Mouse (Mus musculus): ENCODE results near the gene Gnaz. TPM values are rescaled to one million over a fixed set of nuclear protein-coding genes. Genes with fewer than 3 reads are reported as not detected.
A peak's percentile ranks its signal among the peaks of the same experiment; 100 is the strongest.
"Not testable (repeated sequence)": the region's sequence is repeated elsewhere in the genome, so short reads cannot be mapped to it uniquely, and the experiment has no call there.

The Gnaz gene
- polyA plus RNA-seq, 1 experiment from 2014 or later, result 5.6 TPM

GRCm38 (mm10) chr10:75028743-75029142, 61.8 kb downstream of the Gnaz start:
- DNase-seq (ENCODE audit: low read depth, low spot score), result no peak
- CTCF ChIA-PET, result no interaction called here
- in situ Hi-C loops (cut with MboI; ENCODE audit: low pct_unique_long_range_greater_than_20kb), result no loop called here
- H3K27me3 ChIP-seq, result no peaks in the 10 kb centered on the region
- POLR2A ChIA-PET, result no interaction called here
- TF ChIP-seq CTCF (IDR thresholded peaks at IDR 0.05), result no peak
- no peak for ATAC-seq

- no peak for TF ChIP-seq CTCF (IDR thresholded peaks at IDR 0.05)
- ChIA-PET CTCF (no interaction called here), POLR2A (no interaction called here)
- DNase-seq (ENCODE audit: low read depth, low spot score), result no peak
- no peak for ATAC-seq
- no peaks in the 10 kb centered on the region for H3K27me3 ChIP-seq
- in situ Hi-C loops (cut with MboI; ENCODE audit: low pct_unique_long_range_greater_than_20kb), result no loop called here
Observed at GRCm38 (mm10) chr10:75029677-75030076, 62.7 kb downstream of the Gnaz start.

GRCm38 (mm10) chr10:75030234-75030633, 63.3 kb downstream of the Gnaz start:
- no peaks in the 10 kb centered on the region for H3K27me3 ChIP-seq
- DNase-seq (ENCODE audit: low read depth, low spot score) (no peak), ATAC-seq (no peak)
- ChIA-PET POLR2A (no interaction called here), CTCF (no interaction called here)
- in situ Hi-C loops (cut with MboI; ENCODE audit: low pct_unique_long_range_greater_than_20kb), result no loop called here
- no peak for TF ChIP-seq CTCF (IDR thresholded peaks at IDR 0.05)

GRCm38 (mm10) chr10:75031345-75032114, 64.6 kb downstream of the Gnaz start:
- in situ Hi-C loops (cut with MboI; ENCODE audit: low pct_unique_long_range_greater_than_20kb), result no loop called here
- POLR2A ChIA-PET, result no interaction called here
- no peaks in the 10 kb centered on the region for H3K27me3 ChIP-seq
- no peak for TF ChIP-seq CTCF (IDR thresholded peaks at IDR 0.05)
- no peak for ATAC-seq
- CTCF ChIA-PET, result interaction anchor here (1.3 kb wide), 1 partner anchor 9 kb away, joined by 5 read pairs; no protein-coding TSS in a partner anchor
- no peak for DNase-seq (ENCODE audit: low read depth, low spot score)

- ATAC-seq, result no peak
- ChIA-PET POLR2A (no interaction called here), CTCF (no interaction called here)
- in situ Hi-C loops (cut with MboI; ENCODE audit: low pct_unique_long_range_greater_than_20kb), result no loop called here
- TF ChIP-seq CTCF (IDR thresholded peaks at IDR 0.05), result no peak
- DNase-seq (ENCODE audit: low read depth, low spot score), result no peak
- H3K27me3 ChIP-seq, result no peaks in the 10 kb centered on the region
Observed at GRCm38 (mm10) chr10:75032395-75032794, 65.4 kb downstream of the Gnaz start, which contains the start of gene Rsph14. Gene Rsph14, minus strand, starts transcription at chr10:75032586.

GRCm38 (mm10) chr10:75036883-75037379, 70.0 kb downstream of the Gnaz start, which contains the start of gene Rab36:
Gene Rab36, plus strand, starts transcription at chr10:75037058.
- no peak for TF ChIP-seq CTCF (IDR thresholded peaks at IDR 0.05)
- no peaks in the 10 kb centered on the region for H3K27me3 ChIP-seq
- in situ Hi-C loops (cut with MboI; ENCODE audit: low pct_unique_long_range_greater_than_20kb), result no loop called here
- peak; percentile 98 for ATAC-seq
- DNase-seq (ENCODE audit: low read depth, low spot score), result peak; percentile 77
- CTCF ChIA-PET, result interaction anchor here (1.1 to 1.3 kb wide), 2 partner anchors 70 to 119 kb away, joined by 3 to 4 read pairs; partner anchors contain the start of gene Gnaz
- POLR2A ChIA-PET, result no interaction called here

GRCm38 (mm10) chr10:75042060-75042459, 75.1 kb downstream of the Gnaz start:
- POLR2A ChIA-PET; in situ Hi-C loops (cut with MboI; ENCODE audit: low pct_unique_long_range_greater_than_20kb); H3K27me3 ChIP-seq; DNase-seq (ENCODE audit: low read depth, low spot score); ATAC-seq: not testable (repeated sequence)
- CTCF ChIA-PET, result interaction anchor here (1.5 kb wide), 1 partner anchor 18 kb away, joined by 3 read pairs; no protein-coding TSS in a partner anchor

GRCm38 (mm10) chr10:75044459-75044858, 77.5 kb downstream of the Gnaz start:
- CTCF ChIA-PET, result no interaction called here
- no peak for TF ChIP-seq CTCF (IDR thresholded peaks at IDR 0.05)
- no peak for ATAC-seq
- POLR2A ChIA-PET, result no interaction called here
- in situ Hi-C loops (cut with MboI; ENCODE audit: low pct_unique_long_range_greater_than_20kb), result no loop called here
- no peak for DNase-seq (ENCODE audit: low read depth, low spot score)
- H3K27me3 ChIP-seq, result no peaks in the 10 kb centered on the region

GRCm38 (mm10) chr10:75045831-75046230, 78.9 kb downstream of the Gnaz start:
- no peak for DNase-seq (ENCODE audit: low read depth, low spot score)

GRCm38 (mm10) chr10:75048711-75049110, 81.7 kb downstream of the Gnaz start:
- in situ Hi-C loops (cut with MboI; ENCODE audit: low pct_unique_long_range_greater_than_20kb), result no loop called here
- DNase-seq (ENCODE audit: low read depth, low spot score), result no peak
- ATAC-seq, result no peak
- TF ChIP-seq CTCF (IDR thresholded peaks at IDR 0.05), result no peak
- ChIA-PET CTCF (interaction anchor here (0.8 to 1.1 kb wide), 3 partner anchors 10 to 112 kb away, joined by 3 to 5 read pairs (median 3); no protein-coding TSS in a partner anchor), POLR2A (interaction anchor here (0.6 kb wide), 1 partner anchor 14 kb away, joined by 4 read pairs; no protein-coding TSS in a partner anchor)
- no peaks in the 10 kb centered on the region for H3K27me3 ChIP-seq

More at GRCm38 (mm10) chr10:75045831-75046230, 78.9 kb downstream of the Gnaz start:
- no peak for TF ChIP-seq CTCF (IDR thresholded peaks at IDR 0.05)
- POLR2A ChIA-PET, result no interaction called here
- no peak for ATAC-seq
- in situ Hi-C loops (cut with MboI; ENCODE audit: low pct_unique_long_range_greater_than_20kb), result no loop called here
- H3K27me3 ChIP-seq, result no peaks in the 10 kb centered on the region
- CTCF ChIA-PET, result no interaction called here
